Mouse (Mus musculus) kidney, adult 2 months (tissue): ENCODE measurements around the gene Tpm3.

ENCODE experiments used
- CTCF ChIP-seq: fragments of 200-500 bp; conservative IDR thresholded peaks from 2 replicates; pipeline ENCODE4 v1.5.1; 2011; ENCODE audit warnings: low read depth, mild to moderate bottlenecking, control low read depth, low read length, moderate library complexity, mixed read lengths; ENCODE audit not compliant: insufficient read depth, insufficient read length
- POLR2A ChIP-seq: fragments of 200-500 bp; IDR thresholded peaks from one replicate; pipeline ENCODE4 v1.6.1; 2011; ENCODE audit warnings: low read depth, low read length, control low read depth

DNA sequence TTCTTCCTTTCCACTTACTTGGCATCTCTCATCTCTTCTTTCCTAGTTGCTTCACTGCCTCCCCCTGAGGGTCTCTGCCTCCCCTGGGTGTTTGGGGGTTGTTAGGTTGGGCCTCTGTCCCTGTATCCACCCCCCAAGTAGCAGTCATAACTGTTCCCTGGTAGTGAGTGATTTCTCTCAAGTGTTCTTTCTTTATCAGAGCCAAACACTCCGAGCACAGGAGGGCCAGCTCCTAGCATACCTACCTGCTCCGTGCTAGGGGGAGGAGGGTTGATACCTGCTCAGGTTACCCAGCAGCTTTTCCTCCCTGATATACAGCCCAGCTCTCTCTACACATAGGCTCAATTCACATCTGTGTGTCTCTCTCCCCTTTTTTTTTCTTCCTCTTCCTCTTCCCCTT is 16.2 kb downstream of the Tpm3 start:
- no peak for TF ChIP-seq CTCF
- TF ChIP-seq POLR2A, result no peak
